Mouse (Mus musculus): ENCODE measurements around the gene Chd1.
A peak's percentile ranks its signal among the peaks of the same experiment; 100 is the strongest.
"Not testable (repeated sequence)": the region's sequence is repeated elsewhere in the genome, so short reads cannot be mapped to it uniquely, and the experiment has no call there.

Gene Chd1

GRCm38 (mm10) chr17:15737346-15737917, 32.7 kb downstream of the Chd1 start:
- DNase-seq (ENCODE audit: low spot score in 2 of 2), result no peak

DNA sequence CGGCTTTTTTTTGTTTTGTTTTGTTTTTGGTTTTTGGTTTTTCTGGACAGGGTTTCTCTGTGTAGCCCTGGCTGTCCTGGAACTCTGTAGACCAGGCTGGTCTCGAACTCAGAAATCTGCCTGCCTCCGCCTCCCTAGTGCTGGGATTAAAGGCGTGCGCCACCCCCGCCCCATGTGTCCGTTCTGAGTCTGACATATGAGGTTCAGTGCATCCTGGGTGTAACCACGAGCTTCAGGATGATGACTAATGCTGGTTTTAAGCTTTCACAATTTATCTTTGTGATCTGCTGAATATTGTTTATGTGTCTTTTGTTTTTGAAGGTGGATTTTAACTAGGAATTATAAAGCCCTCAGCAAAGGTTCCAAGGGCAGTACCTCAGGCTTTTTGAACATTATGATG, 37.1 kb downstream of the Chd1 start:
- no peak for DNase-seq (ENCODE audit: low spot score in 2 of 2)

DNA sequence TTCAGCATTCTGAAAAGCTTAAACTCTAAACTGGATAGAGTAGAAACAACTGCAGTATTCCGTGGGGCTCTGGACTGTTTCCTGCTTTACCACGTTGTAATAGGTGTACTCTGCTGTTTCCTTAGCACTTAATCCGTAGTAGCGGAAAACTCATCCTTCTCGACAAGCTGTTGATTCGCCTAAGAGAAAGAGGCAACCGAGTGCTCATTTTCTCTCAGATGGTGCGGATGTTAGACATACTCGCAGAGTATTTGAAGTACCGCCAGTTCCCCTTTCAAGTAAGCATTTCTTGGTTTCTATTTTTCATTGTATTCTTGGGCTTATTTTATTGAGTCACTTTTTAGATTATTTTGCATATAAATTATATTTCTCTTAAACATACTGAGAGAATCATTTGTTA, 38.2 kb downstream of the Chd1 start:
- DNase-seq (ENCODE audit: low spot score in 2 of 2), result no peak

DNA sequence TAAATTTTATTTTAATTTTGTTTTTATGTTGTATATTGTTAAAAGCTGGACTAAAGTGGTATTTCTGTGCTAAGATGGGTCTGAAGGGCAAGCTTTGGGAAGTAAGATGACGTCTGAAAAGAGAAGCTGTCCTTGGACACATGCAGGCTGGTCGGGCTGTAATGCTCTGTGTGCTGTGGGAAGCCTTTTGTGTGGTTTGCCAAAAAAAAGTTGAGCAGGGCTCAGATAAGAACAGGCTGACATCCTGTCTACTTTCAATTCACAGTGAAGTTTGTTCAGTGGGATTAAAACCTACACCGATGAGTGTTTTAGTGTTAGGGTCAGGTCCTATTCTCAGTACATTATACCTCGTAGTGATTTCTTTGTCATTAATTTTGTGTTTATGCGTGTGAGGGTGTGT, 38.6 kb downstream of the Chd1 start:
- no peak for DNase-seq (ENCODE audit: low spot score in 2 of 2)

DNA sequence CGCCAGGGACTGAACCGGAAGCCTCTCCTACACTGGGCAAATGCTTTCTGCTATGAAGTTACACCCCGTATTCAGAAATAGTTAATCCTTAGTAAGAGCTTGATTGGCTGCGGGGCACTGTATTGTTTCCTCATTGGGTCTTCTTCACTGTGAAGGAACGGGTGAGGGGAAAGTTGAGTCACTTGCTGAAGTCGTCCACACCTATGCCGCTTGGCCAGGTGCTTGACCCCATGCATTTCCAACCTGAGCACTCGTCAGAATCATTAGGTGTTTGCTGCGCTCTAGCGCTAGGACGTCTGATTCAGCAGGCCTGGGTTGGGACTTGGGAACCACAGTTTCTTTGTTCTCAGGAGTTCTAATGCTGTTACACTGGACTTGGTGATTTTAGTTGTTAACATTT, 41.9 kb downstream of the Chd1 start:
- no peak for DNase-seq (ENCODE audit: low spot score in 2 of 2)

- no peak for DNase-seq (ENCODE audit: low spot score in 2 of 2)
These were observed 43.3 kb downstream of the Chd1 start for GRCm38 (mm10) chr17:15748022-15748421.

DNA sequence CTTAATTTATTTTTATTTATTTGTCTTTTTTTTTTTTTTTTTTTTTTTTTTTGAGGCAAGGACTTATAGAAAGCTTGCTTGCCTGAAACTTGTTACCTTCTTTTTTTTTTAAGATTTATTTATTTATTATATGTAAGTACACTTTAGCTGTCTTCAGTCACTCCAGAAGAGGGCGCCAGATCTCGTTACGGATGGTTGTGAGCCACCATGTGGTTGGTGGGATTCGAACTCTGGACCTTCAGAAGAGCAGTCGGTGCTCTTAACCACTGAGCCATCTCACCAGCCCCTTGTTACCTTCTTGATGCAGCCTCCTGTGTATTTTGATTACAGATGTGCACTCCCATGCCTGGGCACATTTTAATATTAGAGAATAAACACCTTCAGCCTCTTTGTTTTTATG, 46.5 kb downstream of the Chd1 start:
- not testable (repeated sequence) for DNase-seq (ENCODE audit: low spot score in 2 of 2)

GRCm38 (mm10) chr17:15761191-15761590, 56.4 kb downstream of the Chd1 start:
- no peak for DNase-seq (ENCODE audit: low spot score in 2 of 2)

DNA sequence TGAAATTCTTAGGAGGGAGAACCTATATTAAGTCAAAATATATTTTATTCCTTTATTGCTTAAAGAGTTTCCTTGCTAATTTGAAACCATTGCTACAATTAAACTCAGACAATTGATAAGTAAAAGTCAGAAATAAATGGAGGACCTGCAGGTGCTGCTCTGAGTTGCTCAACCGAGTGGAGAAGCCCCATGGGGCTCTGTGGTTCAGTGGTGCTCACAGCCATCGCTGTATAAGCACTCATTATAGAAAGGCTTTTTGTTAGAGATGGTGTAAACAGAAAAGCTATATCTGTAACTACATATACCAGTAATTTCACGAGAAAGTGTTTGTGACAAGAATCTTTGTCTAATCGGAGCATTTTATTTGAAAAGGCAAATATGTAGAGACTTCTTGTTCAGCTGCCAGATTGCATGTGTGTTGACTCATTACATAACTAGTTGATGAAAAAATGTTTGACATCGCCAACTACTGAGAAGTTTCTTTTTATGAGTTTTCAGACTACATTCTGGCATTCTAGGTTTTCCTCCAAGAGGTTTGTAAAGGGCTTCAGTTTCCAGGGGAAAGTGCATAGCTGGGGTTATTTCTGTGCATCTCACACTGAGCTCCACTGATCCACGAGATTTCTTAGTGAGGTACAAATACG, 64.4 kb downstream of the Chd1 start:
- DNase-seq (ENCODE audit: low spot score in 2 of 2), result peak in 1 of 2 experiments; percentile 51

DNA sequence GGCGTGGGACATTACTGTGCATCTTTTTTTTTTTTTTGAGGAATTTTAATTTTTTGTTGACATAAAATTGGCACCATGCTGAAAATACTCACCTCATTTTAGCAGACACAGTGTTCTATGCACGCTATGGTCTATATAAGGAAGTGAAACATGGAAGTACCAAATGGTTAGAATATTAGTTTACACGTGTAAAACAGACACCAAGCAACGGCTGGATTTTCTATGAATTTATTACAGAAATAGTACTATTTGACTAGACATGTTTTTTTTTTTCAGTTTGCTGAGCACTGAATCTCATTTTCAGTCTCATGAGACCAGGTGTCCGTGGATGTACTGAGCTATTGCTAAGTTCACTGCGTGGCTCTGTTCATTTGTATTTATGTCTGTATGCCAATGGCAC, 69.2 kb downstream of the Chd1 start:
- no peak for DNase-seq (ENCODE audit: low spot score in 2 of 2)

GRCm38 (mm10) chr17:15774565-15775215, 69.9 kb downstream of the Chd1 start:
- no peak for DNase-seq (ENCODE audit: low spot score in 2 of 2)

DNA sequence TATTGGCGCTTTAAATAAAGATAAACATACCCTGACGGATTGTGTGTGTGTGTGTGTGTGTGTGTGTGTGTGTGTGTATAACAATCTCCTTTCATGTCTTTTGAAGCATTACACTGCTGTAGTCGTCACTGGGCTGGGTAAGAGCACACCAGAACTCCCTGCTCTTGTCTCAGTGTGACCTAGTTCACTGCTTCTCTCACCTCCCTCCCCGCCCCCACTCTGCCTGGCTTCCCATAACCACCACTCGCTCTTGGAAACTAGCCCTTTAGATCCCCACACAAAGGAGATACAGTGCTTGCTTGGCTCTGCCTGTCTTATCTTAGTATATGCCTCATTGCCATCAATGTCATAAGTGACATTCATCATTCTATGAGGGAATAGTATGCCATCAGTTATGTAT, 71.6 kb downstream of the Chd1 start:
- no peak for DNase-seq (ENCODE audit: low spot score in 2 of 2)

DNA sequence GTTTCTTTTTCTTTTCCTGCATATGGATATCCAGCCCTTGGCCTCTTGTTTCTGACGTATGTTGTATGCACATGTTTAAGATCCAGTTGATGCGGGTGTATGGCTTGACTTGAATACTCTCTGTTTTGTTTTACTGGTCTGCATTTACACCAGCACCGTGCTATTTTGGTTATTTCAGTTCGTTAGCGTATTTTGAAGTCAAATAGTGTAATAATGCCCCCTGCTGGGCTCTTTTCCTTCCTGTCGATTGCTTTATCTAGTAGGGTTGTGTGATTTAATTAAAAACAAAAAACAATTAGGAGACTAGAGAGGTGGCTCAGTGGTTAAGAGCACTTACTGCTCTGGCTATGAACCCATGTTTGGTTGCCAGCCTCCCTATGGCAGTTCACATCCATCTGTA, 73.2 kb downstream of the Chd1 start:
- peak in 1 of 2 experiments; percentile 60 for DNase-seq (ENCODE audit: low spot score in 2 of 2)

GRCm38 (mm10) chr17:15787036-15787435, 82.3 kb downstream of the Chd1 start:
- peak in 1 of 2 experiments; percentile 27 for DNase-seq (ENCODE audit: low spot score in 2 of 2)

DNA sequence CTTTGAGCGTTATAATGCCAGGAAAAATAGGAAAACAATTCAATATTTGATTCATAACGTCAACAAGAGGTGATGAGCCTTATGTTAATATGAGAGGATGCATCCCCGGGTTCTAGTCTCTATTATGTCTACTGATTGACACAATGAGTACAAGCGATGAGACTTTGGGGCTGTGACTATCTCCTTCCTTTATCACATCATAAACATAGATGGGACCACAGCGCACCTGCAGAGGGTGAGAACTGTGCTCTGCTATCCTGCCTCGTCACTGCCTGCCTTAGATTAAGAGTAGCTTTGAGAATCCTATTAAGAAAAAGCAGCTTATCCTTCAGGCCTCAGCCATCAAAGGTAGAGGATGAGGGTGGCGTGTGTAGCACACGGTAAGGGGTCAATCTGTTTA, 85.9 kb downstream of the Chd1 start:
- no peak for DNase-seq (ENCODE audit: low spot score in 2 of 2)

- DNase-seq (ENCODE audit: low spot score in 2 of 2), result no peak
These were observed 94.5 kb downstream of the Chd1 start for GRCm38 (mm10) chr17:15799195-15799793.

DNA sequence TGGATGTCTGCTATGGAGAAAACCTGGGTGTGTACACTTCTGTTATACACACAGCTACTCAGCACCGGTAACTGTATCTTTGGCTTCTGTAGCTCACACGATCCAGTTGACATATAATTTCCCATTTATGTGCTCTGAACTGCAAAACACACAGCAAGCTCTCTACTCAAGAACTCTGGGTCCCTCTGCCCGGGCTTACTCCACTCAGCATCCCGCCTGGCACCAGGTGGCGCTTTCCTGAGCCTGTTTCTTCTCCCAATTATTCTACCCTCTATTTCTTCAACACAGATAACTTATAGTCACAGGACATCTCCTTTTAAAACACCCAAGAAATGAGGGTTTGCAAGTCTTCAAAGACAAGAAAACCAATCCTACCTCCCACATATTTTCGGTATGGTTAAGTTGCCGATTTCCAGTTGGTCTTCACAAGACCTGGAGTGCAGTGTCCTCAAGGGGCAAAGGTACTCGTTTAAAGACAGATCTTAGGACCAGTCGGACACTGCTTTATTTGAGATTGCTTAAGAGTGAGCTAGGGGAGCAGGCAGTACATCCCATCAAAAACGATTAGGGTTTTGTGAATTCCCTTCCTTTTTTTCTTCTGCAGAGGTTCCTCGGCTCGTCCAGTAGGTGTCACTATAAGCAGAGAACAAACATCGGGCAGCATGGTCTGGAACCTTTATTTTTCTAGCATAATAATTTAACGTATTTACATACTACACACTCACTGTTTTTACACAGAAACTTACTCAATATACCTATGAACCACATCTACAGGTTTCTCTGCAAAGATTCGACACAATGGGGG, 99.4 kb downstream of the Chd1 start:
- no peak for DNase-seq (ENCODE audit: low spot score in 2 of 2)

GRCm38 (mm10) chr17:15807295-15807984, 102.7 kb downstream of the Chd1 start:
- no peak for DNase-seq (ENCODE audit: low spot score in 2 of 2)

DNA sequence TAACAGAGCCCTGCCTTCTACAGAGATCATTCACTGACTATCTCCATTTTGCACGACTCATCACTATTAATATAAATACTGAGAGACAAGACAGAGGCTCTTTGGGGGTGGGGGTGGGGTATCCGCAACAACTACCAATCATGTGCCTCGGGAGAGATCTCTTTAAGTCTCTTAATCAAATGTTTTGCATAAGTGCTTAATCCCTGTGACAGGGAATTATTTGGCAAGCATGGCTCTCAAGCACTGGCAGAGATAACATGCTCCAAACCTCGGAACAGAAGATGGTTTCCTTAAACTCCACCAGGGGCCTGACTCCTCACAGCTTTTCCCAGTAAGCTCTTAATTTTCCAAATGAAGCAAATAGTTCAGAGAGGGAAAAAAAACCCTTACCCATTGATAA, 103.2 kb downstream of the Chd1 start:
- DNase-seq (ENCODE audit: low spot score in 2 of 2), result no peak

DNA sequence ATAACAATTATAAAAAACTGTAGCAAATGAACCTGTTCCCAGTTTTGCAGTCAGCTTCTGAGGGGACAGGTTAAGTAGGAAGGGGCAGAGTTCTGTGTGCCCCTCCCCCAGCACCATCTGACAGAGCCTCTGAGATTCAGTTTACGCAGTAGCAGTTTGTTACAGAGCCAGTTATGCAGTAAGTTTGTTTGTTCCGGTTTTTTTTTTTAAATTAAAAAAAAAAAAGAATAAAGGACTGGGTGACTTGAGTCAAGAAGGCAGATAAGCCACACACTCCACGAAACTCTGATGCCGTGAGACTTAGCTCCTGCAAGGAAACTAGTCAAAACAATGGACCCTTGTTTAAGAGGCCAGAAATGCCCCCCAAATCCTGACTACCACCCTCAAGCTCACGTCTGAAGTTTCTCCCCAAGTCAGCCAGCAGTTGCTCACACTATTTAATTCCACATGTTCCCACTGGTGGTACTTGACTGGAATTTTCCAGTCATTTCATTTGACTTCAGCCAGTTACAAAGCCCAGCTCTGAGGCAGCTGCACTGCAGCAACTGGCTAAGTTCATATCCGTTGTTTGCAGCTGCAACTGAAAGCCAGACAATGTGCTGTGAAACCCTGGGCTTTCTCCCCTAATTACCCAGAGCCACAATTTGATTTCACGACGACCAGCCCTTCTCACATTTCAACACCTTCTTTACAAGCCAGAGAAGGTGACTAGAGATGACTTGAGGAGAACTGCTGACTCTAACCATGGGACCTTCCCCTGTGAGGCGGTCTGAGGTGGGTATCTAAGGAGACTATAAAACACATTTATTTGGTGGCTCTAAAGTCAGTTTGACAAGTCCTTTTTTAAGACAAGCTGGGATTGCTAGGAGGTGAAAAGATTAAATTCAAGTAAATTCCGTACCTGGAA, 104.0 kb downstream of the Chd1 start:
- DNase-seq (ENCODE audit: low spot score in 2 of 2), result no peak
